Mouse (Mus musculus): ENCODE results near the gene Ptafr. TPM values are rescaled to one million over a fixed set of nuclear protein-coding genes. Genes with fewer than 3 reads are reported as not detected.
"Not testable (repeated sequence)": the region's sequence is repeated elsewhere in the genome, so short reads cannot be mapped to it uniquely, and the experiment has no call there.

Gene Ptafr
- polyA plus RNA-seq, 1 experiment from 2014 or later = 0.31 TPM

- Histone ChIP-seq H3K9ac (ENCODE audit: low read length) (no peak overlapping the region), H3K27me3 (ENCODE audit: control insufficient read depth, insufficient read depth, low read length) (no peaks in the 10 kb centered on the region), H3K9me3 (ENCODE audit: control insufficient read depth, low read length) (no peaks in the 10 kb centered on the region), H3K36me3 (ENCODE audit: control insufficient read depth, insufficient read depth, low read length) (no peaks in the 10 kb centered on the region), H3K4me1 (ENCODE audit: control insufficient read depth, insufficient read depth, low read length) (no peaks in the 10 kb centered on the region), H3K27ac (ENCODE audit: low read depth, low read length) (no peak overlapping the region), H3K4me3 (ENCODE audit: low read depth, low read length) (no peak overlapping the region), H3K4me2 (no peak overlapping the region)
- ATAC-seq (ENCODE audit: low FRiP score) = no peak
- DNase-seq (ENCODE audit: low spot score, missing footprints) = peak; percentile 33
- WGBS = 21% methylated on average over 4 of the region's 4 CpGs
These were observed 30.3 kb downstream of the Ptafr start for GRCm38 (mm10) chr4:132594191-132594590.

GRCm38 (mm10) chr4:132598861-132599260 lies 35.0 kb downstream of the Ptafr start:
- WGBS = 93% methylated on average over 2 of the region's 2 CpGs
- DNase-seq (ENCODE audit: low spot score, missing footprints) = no peak
- no peak overlapping the region for H3K9ac ChIP-seq (ENCODE audit: low read length)

GRCm38 (mm10) chr4:132599764-132600163 lies 35.9 kb downstream of the Ptafr start:
- Histone ChIP-seq H3K9ac (ENCODE audit: low read length) (no peak overlapping the region), H3K9me3 (ENCODE audit: control insufficient read depth, low read length) (no peaks in the 10 kb centered on the region), H3K36me3 (ENCODE audit: control insufficient read depth, insufficient read depth, low read length) (no peaks in the 10 kb centered on the region), H3K4me2 (no peak overlapping the region), H3K4me1 (ENCODE audit: control insufficient read depth, insufficient read depth, low read length) (no peaks in the 10 kb centered on the region), H3K27me3 (ENCODE audit: control insufficient read depth, insufficient read depth, low read length) (no peaks in the 10 kb centered on the region), H3K4me3 (ENCODE audit: low read depth, low read length) (no peak overlapping the region), H3K27ac (ENCODE audit: low read depth, low read length) (no peak overlapping the region)
- ATAC-seq (ENCODE audit: low FRiP score) = no peak
- DNase-seq (ENCODE audit: low spot score, missing footprints) = no peak
- WGBS = 91% methylated on average over 3 of the region's 3 CpGs

More at GRCm38 (mm10) chr4:132598861-132599260, 35.0 kb downstream of the Ptafr start:
- no peak overlapping the region for H3K4me2 ChIP-seq
- H3K27ac ChIP-seq (ENCODE audit: low read depth, low read length) = no peak overlapping the region
- H3K27me3 ChIP-seq (ENCODE audit: control insufficient read depth, insufficient read depth, low read length) = no peaks in the 10 kb centered on the region
- no peak for ATAC-seq (ENCODE audit: low FRiP score)
- H3K9me3 ChIP-seq (ENCODE audit: control insufficient read depth, low read length) = no peaks in the 10 kb centered on the region
- no peaks in the 10 kb centered on the region for H3K4me1 ChIP-seq (ENCODE audit: control insufficient read depth, insufficient read depth, low read length)
- no peaks in the 10 kb centered on the region for H3K36me3 ChIP-seq (ENCODE audit: control insufficient read depth, insufficient read depth, low read length)
- H3K4me3 ChIP-seq (ENCODE audit: low read depth, low read length) = no peak overlapping the region

- DNase-seq (ENCODE audit: low spot score, missing footprints) (no peak), ATAC-seq (ENCODE audit: low FRiP score) (no peak)
- no peaks in the 10 kb centered on the region for H3K4me1 ChIP-seq (ENCODE audit: control insufficient read depth, insufficient read depth, low read length)
- H3K27me3 ChIP-seq (ENCODE audit: control insufficient read depth, insufficient read depth, low read length) = no peaks in the 10 kb centered on the region
- no peaks in the 10 kb centered on the region for H3K36me3 ChIP-seq (ENCODE audit: control insufficient read depth, insufficient read depth, low read length)
- no peak overlapping the region for H3K4me3 ChIP-seq (ENCODE audit: low read depth, low read length)
- no peak overlapping the region for H3K4me2 ChIP-seq
- H3K27ac ChIP-seq (ENCODE audit: low read depth, low read length) = no peak overlapping the region
- H3K9ac ChIP-seq (ENCODE audit: low read length) = no peak overlapping the region
- no peaks in the 10 kb centered on the region for H3K9me3 ChIP-seq (ENCODE audit: control insufficient read depth, low read length)
- 88% methylated on average over 6 of the region's 6 CpGs for WGBS
These were observed 36.6 kb downstream of the Ptafr start for GRCm38 (mm10) chr4:132600465-132600864.

GRCm38 (mm10) chr4:132601242-132601641 lies 37.4 kb downstream of the Ptafr start:
- H3K27me3 ChIP-seq (ENCODE audit: control insufficient read depth, insufficient read depth, low read length); H3K27ac ChIP-seq (ENCODE audit: low read depth, low read length); H3K36me3 ChIP-seq (ENCODE audit: control insufficient read depth, insufficient read depth, low read length); H3K4me3 ChIP-seq (ENCODE audit: low read depth, low read length); H3K9ac ChIP-seq (ENCODE audit: low read length); DNase-seq (ENCODE audit: low spot score, missing footprints); H3K9me3 ChIP-seq (ENCODE audit: control insufficient read depth, low read length); ATAC-seq (ENCODE audit: low FRiP score); H3K4me1 ChIP-seq (ENCODE audit: control insufficient read depth, insufficient read depth, low read length); H3K4me2 ChIP-seq: not testable (repeated sequence)
- WGBS = 90% methylated on average over 4 of the region's 5 CpGs

- WGBS = 81% methylated on average over 4 of the region's 4 CpGs
- Histone ChIP-seq H3K4me3 (ENCODE audit: low read depth, low read length) (no peak overlapping the region), H3K4me1 (ENCODE audit: control insufficient read depth, insufficient read depth, low read length) (no peaks in the 10 kb centered on the region), H3K9ac (ENCODE audit: low read length) (no peak overlapping the region), H3K36me3 (ENCODE audit: control insufficient read depth, insufficient read depth, low read length) (no peaks in the 10 kb centered on the region), H3K27ac (ENCODE audit: low read depth, low read length) (no peak overlapping the region), H3K27me3 (ENCODE audit: control insufficient read depth, insufficient read depth, low read length) (no peaks in the 10 kb centered on the region), H3K4me2 (no peak overlapping the region), H3K9me3 (ENCODE audit: control insufficient read depth, low read length) (no peaks in the 10 kb centered on the region)
- DNase-seq (ENCODE audit: low spot score, missing footprints) (no peak), ATAC-seq (ENCODE audit: low FRiP score) (no peak)
These were observed 39.6 kb downstream of the Ptafr start for GRCm38 (mm10) chr4:132603468-132603867.

GRCm38 (mm10) chr4:132605816-132606215 lies 41.9 kb downstream of the Ptafr start:
- WGBS = 81% methylated on average over 5 of the region's 5 CpGs
- no peaks in the 10 kb centered on the region for H3K4me1 ChIP-seq (ENCODE audit: control insufficient read depth, insufficient read depth, low read length)
- no peak for DNase-seq (ENCODE audit: low spot score, missing footprints)
- no peak overlapping the region for H3K4me2 ChIP-seq
- no peak overlapping the region for H3K9ac ChIP-seq (ENCODE audit: low read length)
- H3K36me3 ChIP-seq (ENCODE audit: control insufficient read depth, insufficient read depth, low read length) = no peaks in the 10 kb centered on the region
- no peak overlapping the region for H3K4me3 ChIP-seq (ENCODE audit: low read depth, low read length)
- no peak for ATAC-seq (ENCODE audit: low FRiP score)
- H3K27me3 ChIP-seq (ENCODE audit: control insufficient read depth, insufficient read depth, low read length) = no peaks in the 10 kb centered on the region
- H3K9me3 ChIP-seq (ENCODE audit: control insufficient read depth, low read length) = no peaks in the 10 kb centered on the region
- H3K27ac ChIP-seq (ENCODE audit: low read depth, low read length) = no peak overlapping the region

GRCm38 (mm10) chr4:132608147-132608546 lies 44.3 kb downstream of the Ptafr start:
- no peak for ATAC-seq (ENCODE audit: low FRiP score)
- no peaks in the 10 kb centered on the region for H3K9me3 ChIP-seq (ENCODE audit: control insufficient read depth, low read length)
- WGBS = 56% methylated on average over 4 of the region's 4 CpGs

GRCm38 (mm10) chr4:132610301-132610984 lies 46.6 kb downstream of the Ptafr start:
- WGBS = 84% methylated on average over 3 of the region's 3 CpGs
- H3K27ac ChIP-seq (ENCODE audit: low read depth, low read length) = no peak overlapping the region
- H3K4me1 ChIP-seq (ENCODE audit: control insufficient read depth, insufficient read depth, low read length) = no peaks in the 10 kb centered on the region
- H3K27me3 ChIP-seq (ENCODE audit: control insufficient read depth, insufficient read depth, low read length) = no peaks in the 10 kb centered on the region
- DNase-seq (ENCODE audit: low spot score, missing footprints) = no peak
- no peak overlapping the region for H3K9ac ChIP-seq (ENCODE audit: low read length)
- no peaks in the 10 kb centered on the region for H3K9me3 ChIP-seq (ENCODE audit: control insufficient read depth, low read length)
- H3K36me3 ChIP-seq (ENCODE audit: control insufficient read depth, insufficient read depth, low read length) = no peaks in the 10 kb centered on the region
- no peak overlapping the region for H3K4me2 ChIP-seq
- no peak for ATAC-seq (ENCODE audit: low FRiP score)
- H3K4me3 ChIP-seq (ENCODE audit: low read depth, low read length) = no peak overlapping the region

More at GRCm38 (mm10) chr4:132608147-132608546, 44.3 kb downstream of the Ptafr start:
- peak; percentile 35 for DNase-seq (ENCODE audit: low spot score, missing footprints)
- Histone ChIP-seq H3K4me3 (ENCODE audit: low read depth, low read length) (no peak overlapping the region), H3K36me3 (ENCODE audit: control insufficient read depth, insufficient read depth, low read length) (no peaks in the 10 kb centered on the region), H3K27me3 (ENCODE audit: control insufficient read depth, insufficient read depth, low read length) (no peaks in the 10 kb centered on the region), H3K4me2 (no peak overlapping the region), H3K4me1 (ENCODE audit: control insufficient read depth, insufficient read depth, low read length) (no peaks in the 10 kb centered on the region), H3K9ac (ENCODE audit: low read length) (no peak overlapping the region), H3K27ac (ENCODE audit: low read depth, low read length) (no peak overlapping the region)

Data from midbrain, embryonic 11.5 days (tissue).